Mouse (Mus musculus): ENCODE measurements around the gene Tspan7. TPM values are rescaled to one million over a fixed set of nuclear protein-coding genes. Genes with fewer than 3 reads are reported as not detected.

Gene Tspan7
- total RNA-seq, 1 experiment from 2014 or later, result not detected

Other genes starting within 250 kb of the Tspan7 start
- gene Otc, start 232.9 kb upstream of the Tspan7 start, total RNA-seq (2017), result not detected in 2 replicates
- gene Mid1ip1, start 229.9 kb downstream of the Tspan7 start, total RNA-seq (2017), result 41.5 and 47.7 TPM in 2 replicates